Mouse (Mus musculus) retina, postnatal 7 days (tissue): ENCODE data around the gene Cep55.

Experiments used
- DNase-seq: peaks from one replicate; pipeline ENCODE4 v3.0.0-alpha.2; 2012; ENCODE audit warnings: low read depth, low spot score

Cep55 gene

DNA sequence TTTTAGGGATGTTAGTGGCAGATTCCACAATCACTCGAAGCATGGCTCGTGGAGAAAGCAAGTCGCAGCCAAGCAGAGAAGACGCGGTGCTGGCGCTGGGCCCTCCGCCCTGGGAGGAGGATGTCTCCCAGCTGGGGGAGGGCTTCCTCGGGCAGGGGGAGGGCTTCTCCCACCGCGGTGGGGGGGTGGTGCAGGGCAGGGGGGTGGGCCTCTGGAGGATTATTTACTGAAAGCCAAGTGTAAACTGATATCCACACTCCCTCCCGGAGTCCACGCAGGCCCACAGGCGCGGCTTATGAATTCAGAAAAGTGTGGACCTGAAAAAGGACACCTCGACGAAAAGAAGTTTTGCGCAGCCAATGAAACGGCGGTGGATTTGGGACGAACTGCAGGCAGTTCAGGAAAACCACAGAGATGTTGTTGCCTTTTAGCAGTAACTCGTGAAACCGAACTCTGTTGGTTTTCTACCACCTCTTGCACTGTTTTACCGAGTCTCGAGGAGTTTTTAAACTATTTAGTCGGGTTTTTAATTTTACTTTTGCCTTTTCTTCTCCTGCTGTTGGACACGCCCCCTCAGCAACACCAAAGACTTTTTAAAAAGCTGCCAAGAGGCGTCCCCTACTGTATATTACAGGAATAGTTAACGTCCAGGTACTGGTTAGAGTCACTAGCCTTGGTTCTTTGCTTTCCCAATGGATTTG is 11.4 kb upstream of the Cep55 start, which contains the start of gene Myof:
Gene Myof (minus strand): TSS at position 297 of the 701 bp plus-strand sequence.
- DNase-seq = no peak

DNA sequence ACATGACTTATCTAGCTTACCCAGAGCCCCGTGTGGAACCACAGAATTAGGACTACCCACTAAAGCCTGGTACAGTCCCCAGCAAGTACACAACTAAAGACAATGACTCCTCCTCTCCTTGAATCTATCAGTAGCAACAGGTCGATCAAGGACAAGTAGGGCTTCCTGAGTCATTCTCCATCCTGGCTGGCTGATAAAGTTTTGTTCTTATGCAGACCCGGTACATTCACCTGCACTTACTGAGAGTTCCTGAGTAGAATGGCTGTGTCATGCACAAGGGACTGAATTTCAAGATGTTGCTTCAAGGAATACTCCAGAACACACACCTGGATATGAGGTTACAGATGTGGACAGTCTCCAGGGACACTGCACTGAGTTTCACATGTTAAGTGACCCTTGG is 9.6 kb upstream of the Cep55 start:
- DNase-seq = no peak

DNA sequence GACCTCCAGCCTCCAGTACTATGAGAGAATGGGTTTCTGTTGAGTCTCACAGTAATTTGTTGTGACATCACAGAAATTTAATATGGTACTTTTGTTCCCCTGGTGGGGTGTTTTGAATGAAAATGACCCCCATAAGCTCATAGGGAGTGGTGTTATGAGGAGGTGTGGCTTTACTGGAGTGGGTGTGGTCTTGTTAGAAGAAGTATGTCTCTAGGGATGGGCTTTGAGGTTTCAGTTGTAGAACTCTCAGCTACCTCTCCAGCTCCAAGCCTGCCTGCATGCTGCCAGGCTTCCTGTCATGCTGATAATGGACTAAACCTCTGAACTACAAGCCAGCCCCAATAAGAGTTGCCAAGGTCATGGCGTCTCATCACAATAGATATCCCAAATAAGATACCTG is 5.1 kb upstream of the Cep55 start:
- no peak for DNase-seq

DNA sequence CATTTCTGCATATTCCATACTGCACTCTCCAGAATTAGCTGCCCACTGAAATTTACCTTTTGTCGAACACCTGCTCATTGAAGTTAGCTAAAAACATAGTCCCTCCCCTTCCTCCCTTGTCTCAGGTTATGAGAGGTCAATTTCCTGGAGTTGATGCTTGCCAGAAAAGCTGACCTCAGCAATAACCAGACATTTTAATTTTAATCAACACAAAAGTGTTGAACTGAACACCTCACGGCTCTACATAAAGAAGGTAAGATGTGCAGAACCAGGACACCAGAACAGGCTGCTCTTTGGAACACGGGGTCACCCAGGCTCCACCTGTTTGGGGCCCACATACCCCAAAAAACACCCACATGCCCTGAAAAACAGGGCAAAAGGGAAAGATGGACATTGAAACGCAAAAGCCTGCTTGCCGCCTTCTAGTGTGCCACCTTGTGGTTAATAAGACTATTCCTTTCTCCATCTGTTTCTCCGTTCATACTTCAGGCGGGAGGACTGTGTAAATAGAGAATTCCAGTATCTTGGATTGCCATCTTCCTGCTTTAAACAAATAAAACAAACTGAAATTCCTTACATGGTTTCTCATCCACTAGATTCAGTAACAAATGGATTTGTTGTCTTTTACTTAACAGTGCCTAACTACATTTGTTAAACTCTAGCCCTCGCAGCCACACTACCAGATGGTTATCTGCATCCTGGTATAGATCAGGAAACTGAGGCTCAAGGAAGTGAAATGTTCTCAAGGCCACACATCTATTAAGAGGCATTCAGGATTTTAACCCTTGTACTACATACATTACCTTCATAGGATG is 1.4 kb upstream of the Cep55 start:
- no peak for DNase-seq

DNA sequence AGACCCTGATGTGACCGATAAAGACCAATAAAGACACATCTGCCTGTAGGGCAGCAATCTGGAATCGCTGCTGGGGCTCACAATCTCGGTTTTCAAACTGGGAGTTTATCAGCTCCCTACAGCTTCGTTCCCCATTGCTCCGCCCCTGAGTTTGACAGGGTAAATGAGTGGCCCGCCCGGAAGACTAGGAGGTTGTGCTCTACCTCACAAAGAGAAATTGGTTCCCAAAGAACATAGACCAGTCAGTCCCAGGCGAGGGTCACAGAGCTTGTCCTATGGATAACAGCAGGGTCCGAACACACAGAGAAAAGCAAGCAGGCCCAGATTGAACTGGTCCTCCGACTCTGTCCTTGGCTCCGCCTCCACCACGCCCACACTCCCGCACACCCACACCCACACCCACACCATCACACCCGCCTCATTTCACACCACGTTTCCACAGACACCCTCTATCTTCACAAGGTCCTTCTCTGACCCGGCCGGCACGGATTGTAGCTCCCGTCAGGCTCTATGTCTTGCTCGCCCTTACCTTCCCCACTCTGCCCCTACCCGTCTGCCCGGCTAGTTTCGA is 577 bp upstream of the Cep55 start:
- no peak for DNase-seq

DNA sequence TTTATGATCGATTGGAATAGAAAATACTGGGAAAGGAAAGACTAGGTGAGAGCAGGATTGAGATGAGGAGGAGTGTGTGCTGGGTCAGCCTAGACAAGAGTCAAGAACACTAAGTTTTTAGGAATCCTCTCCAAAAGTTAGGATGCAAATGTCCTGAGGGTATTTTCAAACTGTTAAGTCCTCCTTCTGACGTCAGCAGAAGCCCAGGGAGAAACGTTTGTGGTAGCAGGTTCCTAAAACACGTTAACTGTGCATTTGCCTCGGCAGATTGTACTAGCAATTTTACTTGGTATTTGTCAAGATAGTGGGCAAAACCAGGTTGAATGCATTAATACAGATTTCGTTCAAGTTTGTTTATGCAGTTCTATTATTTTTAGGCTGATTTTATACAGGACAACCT is 987 bp downstream of the Cep55 start:
- no peak for DNase-seq

DNA sequence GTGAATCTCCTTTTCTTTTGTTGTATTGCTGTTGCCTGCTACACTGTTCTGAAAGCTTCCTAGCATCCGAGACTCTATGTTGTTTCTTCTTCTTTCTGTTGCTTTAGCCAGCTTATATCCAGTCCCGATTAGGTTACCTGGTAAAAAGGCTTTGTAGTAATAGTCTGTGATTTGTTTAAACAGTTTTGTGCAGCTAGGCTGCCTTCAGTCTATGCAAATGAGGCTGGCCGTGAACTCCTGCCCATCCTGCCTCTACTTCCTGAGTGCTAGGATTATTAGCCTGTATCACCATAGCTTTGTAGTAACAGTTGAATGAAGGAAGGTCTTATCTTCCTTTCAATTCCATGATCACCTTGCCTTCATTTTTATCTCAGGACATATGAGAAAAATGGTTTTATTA is 1.5 kb downstream of the Cep55 start:
- DNase-seq = no peak

DNA sequence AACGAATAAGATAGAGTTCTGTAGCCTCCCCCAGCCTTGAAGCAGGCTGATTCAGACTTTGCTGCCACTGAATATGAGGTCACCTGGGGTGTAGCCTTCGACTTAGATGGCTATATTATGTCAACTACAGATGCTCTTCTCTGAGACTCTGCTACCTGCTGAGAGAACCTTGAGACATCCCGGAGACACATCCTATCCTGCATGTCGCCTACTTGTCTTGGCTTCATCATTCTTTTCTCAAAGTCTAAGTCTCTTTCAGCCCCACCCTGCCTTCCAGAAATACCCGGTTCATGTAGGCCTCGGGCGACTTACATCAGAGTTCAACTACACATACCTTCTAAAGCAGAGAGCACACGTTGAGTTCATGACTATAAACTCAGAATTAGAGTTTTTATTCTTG is 2.1 kb downstream of the Cep55 start:
- DNase-seq = no peak

DNA sequence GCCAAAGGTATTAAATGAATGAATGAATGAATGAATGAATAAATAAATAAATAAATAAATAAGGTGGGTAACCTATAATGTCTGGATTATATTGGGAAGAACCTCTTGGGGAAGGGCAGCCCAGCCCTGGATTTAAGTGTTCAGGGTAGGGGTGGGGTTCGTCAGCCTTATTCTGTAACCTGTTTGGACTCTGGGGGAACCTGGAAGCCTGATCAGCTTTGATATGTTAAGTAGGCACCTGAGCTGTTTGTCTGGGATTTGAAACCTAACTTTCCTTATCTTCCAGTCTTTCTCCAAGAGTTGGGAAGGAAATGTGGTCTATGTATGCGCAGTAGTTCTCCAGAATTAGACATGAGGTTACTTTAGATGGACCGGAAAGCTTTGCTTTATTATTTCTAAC is 8.4 kb downstream of the Cep55 start:
- no peak for DNase-seq

DNA sequence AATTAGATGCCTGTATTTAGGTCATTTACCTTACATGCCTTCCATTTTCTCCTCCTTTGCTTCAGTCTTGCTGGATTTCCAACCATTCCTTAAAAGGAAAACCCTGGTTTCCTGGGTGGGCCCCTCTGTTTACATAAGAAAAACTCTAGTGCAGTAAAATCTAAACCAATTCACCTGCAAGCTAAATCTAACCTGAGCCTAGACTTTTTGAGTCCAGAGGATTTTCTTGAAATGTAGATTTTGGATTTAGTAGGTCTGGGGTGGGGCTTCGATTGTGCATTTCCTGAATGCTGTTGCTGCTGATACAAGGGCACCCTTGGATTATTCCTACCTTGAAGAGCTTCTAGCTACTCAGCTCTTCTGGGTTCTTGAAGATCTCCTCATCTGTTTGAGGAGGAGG is 9.2 kb downstream of the Cep55 start:
- DNase-seq = no peak

DNA sequence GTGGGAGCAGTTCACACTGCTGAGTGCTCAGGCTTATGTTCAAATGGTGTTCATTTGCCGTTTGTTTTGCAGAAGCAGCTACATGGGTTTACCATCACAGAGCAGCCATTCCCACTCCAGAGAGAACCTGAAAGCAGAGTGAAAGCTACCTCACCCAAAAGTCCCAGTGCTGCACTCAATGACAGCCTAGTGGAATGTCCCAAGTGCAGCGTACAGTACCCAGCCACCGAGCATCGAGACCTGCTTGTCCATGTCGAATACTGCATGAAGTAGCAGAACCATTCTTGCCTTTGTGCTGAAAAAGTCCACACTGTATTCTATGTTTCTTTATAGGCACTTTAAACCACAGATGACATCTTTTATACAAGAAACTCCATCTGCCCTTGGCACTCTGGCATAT is 18.4 kb downstream of the Cep55 start:
- DNase-seq = no peak

DNA sequence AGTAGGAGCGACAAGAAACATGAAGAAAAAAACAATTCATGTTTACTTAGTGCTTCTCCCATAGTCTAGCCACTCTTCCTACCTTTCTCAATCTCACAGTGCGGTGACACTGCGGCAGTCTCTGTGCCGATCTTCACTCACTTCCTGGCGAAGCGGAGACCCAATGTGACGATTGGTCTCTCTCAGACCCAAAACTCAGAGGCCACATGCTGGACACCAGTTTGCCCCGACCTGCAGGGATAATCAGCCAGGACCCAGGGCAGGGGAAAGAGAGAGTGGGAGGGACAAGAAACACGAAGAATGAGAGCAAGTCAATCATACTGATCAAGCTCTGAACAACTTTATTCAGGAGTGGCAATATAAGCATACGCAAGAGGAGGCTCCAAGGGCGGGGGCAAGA is 20.2 kb downstream of the Cep55 start:
- DNase-seq = no peak

DNA sequence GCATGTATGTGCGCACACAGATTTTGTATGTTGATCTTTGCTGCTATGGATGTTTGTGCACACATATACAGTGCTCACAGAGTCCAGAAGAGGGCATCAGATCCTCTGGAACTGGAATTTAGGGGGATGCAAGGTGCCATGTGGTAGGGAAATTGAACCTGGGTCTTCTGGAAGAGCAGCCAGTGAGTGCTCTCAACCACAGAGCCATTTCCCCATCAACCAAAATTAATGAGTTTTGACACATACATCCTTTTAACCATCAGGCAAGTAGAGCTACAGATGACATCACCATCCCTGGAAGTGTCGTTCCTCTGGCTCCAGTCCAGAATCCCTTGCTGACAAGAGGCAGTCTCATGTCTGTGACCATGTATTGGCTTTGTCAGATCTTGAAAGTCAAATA is 21.4 kb downstream of the Cep55 start:
- no peak for DNase-seq

DNA sequence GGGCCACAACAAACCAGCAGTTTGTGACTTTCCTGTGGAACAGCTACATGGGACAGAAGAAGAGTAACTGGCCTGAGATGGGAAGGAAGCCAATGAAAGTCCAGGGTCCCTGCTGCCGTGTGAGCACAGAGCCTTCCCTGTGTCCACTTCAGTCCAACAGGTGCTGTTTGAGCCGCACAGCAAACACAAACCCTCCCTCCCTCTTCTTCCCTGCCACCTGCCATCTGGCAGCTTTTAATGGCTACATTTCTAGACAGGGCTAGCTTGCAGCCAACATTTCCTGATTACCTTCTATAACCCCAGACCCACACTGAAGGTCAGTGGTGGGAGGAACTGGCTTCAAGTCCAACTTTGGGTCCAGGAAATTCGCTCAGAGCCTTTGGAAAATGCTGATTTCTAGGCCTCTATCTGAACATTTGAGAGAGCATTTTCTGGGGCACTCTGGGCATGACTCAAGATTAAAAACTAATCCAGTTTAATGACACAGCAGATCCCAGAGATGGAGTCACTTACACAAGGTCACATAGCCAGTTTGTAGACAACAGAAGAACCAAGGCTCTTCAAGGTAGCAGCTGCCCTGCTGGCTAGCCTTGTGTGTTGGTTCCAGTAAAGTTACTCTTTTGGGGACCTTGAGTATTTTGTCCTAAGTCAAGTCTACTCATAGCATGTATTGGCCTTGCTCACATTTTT is 23.2 kb downstream of the Cep55 start:
- no peak for DNase-seq

DNA sequence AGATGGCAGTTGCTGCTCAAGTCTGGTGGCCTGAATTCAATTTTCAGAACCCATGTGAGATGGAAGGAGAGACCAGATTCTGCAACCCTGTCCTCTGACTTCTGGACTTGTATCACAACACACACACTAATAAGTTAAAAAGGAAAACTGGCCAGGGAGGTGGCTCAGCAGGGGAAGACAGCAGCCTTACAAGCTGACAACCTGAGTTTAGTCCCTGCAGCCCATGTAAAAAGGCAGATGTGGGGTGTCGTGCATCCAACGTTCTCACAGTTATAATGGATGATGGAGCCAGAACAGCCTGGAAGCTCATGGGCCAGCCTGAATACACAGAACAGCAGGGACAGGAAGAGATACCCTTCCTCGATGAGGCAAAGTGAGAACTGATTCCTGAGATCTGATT is 26.6 kb downstream of the Cep55 start:
- DNase-seq = no peak

DNA sequence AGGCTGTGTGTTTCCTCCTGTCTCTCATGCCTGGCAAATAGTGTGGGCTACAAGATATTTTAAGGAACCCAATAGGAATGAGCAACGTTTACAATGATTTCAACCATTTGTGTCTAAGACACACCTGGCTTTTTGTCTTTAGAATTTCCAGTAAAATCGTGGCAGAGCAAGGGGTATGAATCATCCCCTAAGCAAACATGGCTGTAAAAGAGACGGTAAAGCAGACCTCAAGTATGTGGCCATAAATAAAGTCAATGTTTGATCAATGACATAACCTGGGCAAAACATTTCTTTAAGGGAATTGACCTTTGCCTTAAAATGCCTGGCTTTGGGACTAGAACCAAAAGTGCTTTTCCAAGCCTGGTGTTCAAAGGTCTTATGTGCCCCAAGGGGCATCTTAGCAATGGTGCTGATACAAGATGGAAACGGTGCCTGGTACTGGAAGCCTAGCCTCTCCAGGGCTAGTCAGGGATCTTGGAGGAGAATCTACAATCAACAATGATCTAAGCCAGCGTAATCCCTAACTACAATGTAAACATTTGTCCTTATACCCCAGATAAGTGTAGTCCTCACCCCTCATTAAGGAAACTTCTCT is 28.2 kb downstream of the Cep55 start:
- DNase-seq = no peak

DNA sequence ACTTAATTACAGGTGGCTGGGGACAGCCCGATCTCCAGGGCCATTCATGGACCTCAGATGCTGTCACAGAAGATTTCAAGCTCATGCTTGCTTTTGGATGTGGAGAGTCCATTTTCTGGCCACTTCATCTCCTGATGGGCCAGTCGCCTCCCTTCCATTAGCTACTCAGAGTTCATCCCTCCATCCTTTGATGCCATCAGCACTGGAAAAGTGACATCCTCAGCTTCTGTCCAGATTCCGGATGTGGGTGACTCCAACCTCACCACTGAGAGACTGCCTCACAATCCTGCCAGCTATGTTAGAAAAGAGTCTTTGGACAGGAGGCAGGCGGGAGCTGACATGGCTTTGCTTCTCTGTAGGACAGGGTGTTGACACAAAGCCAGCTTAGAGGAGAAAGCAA is 31.0 kb downstream of the Cep55 start:
- DNase-seq = no peak

DNA sequence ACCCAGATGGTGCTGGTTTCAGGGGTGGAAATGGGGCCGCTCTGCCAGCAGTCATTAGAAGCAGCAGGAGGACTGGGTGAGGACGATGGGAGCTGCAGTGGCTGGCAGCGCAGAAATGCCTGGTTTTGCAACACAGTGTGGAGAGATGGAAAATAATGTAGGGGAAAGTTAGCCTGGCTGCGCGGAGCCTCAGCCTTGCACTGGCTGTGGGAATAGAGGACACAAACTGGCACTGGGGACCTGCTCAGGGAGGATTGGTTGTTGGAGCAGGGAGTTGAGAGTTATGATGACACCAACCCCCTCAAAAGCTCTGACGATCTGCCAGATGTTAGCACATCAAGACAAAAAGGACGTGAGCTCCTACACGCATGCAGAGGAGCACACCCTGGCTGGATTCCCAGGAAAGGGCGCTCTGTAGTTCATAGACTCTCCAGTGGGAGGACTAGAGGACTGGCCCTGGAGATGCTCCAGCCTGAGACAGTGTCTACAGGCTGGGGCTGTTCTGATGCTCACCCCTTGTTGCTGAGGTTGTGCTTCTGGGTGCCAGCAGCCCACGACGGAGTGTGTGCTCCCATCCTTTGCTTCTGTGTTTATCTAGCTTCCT is 32.2 kb downstream of the Cep55 start:
- DNase-seq = no peak

DNA sequence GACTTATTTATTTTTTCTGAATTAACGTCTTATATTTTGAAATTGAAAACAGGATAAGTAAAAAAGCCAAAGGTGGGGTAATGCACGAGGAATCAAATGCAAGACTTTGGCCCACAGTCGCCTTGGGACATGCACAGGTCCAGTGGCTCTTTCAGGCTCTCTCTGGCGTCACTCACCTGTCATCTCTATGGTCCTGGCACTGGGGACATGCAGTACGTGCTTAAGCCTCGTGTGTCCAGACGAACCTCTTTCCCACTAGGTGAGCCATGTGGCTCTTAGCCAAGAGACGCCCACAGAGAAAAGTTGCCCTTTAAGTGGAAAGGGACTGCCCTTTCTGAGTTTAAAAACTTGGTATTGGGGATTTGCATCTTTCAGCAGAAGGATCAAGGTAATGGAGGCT is 34.5 kb downstream of the Cep55 start:
- no peak for DNase-seq

DNA sequence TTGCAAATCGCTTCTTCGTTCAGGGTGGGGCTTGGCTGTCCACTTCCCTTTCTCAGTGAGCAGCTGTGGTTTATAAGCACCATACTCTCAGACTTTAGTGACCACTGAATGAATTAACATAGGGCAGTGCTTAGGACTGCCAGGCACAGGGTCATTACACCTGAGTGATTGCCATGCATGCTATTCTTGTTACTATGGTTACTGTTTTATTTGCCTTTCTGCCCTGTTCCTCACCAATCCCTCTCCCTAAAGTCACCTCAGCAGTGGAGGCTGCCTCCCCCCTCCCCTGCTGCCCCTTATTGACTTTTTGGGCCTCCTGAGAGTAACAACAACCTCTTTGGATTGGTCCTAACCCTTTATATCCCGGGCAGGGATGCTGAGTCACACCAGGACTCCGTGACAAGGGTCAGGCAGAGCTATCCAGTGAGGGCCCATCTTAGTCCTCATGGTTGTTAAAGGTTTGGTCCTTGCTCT is 36.7 kb downstream of the Cep55 start:
- DNase-seq = no peak

DNA sequence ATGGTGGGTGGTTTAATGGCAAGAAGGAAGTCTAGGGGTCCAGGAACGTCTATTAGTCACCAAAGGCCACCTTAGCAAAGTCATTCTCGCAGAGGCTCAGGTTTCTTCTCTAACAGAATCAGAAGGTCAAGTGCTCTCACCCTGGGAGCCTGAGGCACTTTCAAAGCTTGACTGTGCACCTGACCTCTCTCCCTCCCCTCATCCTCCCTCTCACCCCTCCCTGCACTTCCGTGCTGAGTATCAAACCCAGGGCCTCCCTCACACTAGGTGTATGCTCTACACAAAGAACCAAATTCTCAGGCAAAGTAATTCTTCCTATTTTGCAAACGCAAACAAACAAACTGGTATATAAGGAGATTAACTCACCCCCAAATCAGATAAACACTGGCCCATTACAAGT is 41.4 kb downstream of the Cep55 start:
- DNase-seq = no peak
